Mouse (Mus musculus) limb, embryonic 12.5 days (tissue): ENCODE data around the gene Actr8. TPM values are rescaled to one million over a fixed set of nuclear protein-coding genes. Genes with fewer than 3 reads are reported as not detected.
A peak's percentile ranks its signal among the peaks of the same experiment; 100 is the strongest.

Source experiments
- ATAC-seq: fragments of 200-750 bp; cut with Nextera tagmentation; 2 replicates; pipeline ENCODE4 v1.8.0; 2017; ENCODE audit warnings: low read depth, moderate TSS enrichment; ENCODE audit not compliant: insufficient number of reproducible peaks, insufficient read depth, low FRiP score, low TSS enrichment
- H3K27ac ChIP-seq: fragments of 300-500 bp; sonication (generic); 2 replicates; pipeline ENCODE4 v1.5.1; 2016; ENCODE audit warnings: mild to moderate bottlenecking, moderate library complexity
- H3K27me3 ChIP-seq: fragments of 300-500 bp; sonication (generic); 2 replicates; pipeline ENCODE4 v1.6.1; 2016; ENCODE audit warnings: mild to moderate bottlenecking, moderate library complexity
- H3K36me3 ChIP-seq: fragments of 300-500 bp; sonication (generic); 2 replicates; pipeline ENCODE4 v1.6.1; 2016; ENCODE audit warnings: mild to moderate bottlenecking, moderate library complexity
- H3K4me1 ChIP-seq: fragments of 300-500 bp; sonication (generic); replicated peaks from 2 replicates; pipeline ENCODE4 v1.6.1; 2016
- H3K4me2 ChIP-seq: fragments of 300-500 bp; sonication (generic); 2 replicates; pipeline ENCODE4 v1.6.1; 2016; ENCODE audit warnings: mild to moderate bottlenecking, moderate library complexity
- H3K4me3 ChIP-seq: fragments of 300-500 bp; sonication (generic); replicated peaks from 2 replicates; pipeline ENCODE4 v1.5.1; 2016; ENCODE audit warnings: mild to moderate bottlenecking
- H3K9ac ChIP-seq: fragments of 300-500 bp; sonication (generic); replicated peaks from 2 replicates; pipeline ENCODE4 v1.6.1; 2016; ENCODE audit warnings: mild to moderate bottlenecking, moderate library complexity
- H3K9me3 ChIP-seq: fragments of 300-500 bp; sonication (generic); 2 replicates; pipeline ENCODE4 v1.6.1; 2016; ENCODE audit warnings: mild to moderate bottlenecking, moderate library complexity
- WGBS: fragments of 180-500 bp; shearing (Covaris S2); methylation state at CpG from one replicate; pipeline ENCODE4 v1.1.7; 2016; 5-methylcytosine and 5-hydroxymethylcytosine counted together
- polyA plus RNA-seq: library from polyadenylated mRNA; unstranded; fragments of >200 nt; fragmentation: Nextera tagmentation; extraction: Ambion mirVana; gene quantifications from 2 replicates; pipeline ENCODE4 v1.2.1, GENCODE M21; 2016

The Actr8 gene
- polyA plus RNA-seq, 1 experiment from 2014 or later = 77.4 TPM

DNA sequence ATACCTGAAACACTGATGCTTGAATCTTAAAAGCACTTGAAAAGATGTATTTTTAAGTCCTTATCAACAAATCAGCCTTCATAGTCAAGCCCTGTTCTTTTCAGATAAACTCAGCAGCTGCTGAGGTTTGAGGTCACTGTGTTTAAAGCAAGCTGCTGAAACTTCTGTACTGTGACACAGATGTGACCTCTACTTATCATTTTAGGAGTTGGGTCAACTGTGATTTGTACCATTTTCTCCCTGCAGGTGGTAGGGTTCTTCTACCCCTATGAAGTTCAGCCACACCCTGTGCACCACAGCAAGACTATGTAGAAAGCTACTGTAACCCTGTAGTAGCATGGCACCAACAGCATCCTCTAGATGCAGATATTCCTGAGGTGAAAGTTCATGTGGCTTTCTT, 19.2 kb downstream of the Actr8 start:
- H3K4me3 ChIP-seq = no peak overlapping the region
- no peaks in the 10 kb centered on the region for H3K27me3 ChIP-seq
- no peak overlapping the region for H3K27ac ChIP-seq
- H3K4me1 ChIP-seq = no peaks in the 10 kb centered on the region
- H3K4me2 ChIP-seq = no peak overlapping the region
- H3K36me3 ChIP-seq = peaks cover 63% of the 10 kb centered on the region
- H3K9me3 ChIP-seq = no peaks in the 10 kb centered on the region
- no peak overlapping the region for H3K9ac ChIP-seq
- no peak for ATAC-seq

- ATAC-seq = no peak
- Histone ChIP-seq H3K4me2 (no peak overlapping the region), H3K4me3 (no peak overlapping the region), H3K4me1 (no peaks in the 10 kb centered on the region), H3K9me3 (no peaks in the 10 kb centered on the region), H3K9ac (no peak overlapping the region), H3K36me3 (peaks cover 48% of the 10 kb centered on the region), H3K27me3 (no peaks in the 10 kb centered on the region), H3K27ac (no peak overlapping the region)
- 85% methylated on average over 13 of the region's 13 CpGs for WGBS
Measured at GRCm38 (mm10) chr14:29998747-29999474, 20.8 kb downstream of the Actr8 start.

GRCm38 (mm10) chr14:29999475-29999811, 21.3 kb downstream of the Actr8 start:
- Histone ChIP-seq H3K27me3 (no peaks in the 10 kb centered on the region), H3K9me3 (no peaks in the 10 kb centered on the region), H3K9ac (no peak overlapping the region), H3K27ac (no peak overlapping the region), H3K36me3 (peaks cover 42% of the 10 kb centered on the region), H3K4me2 (no peak overlapping the region), H3K4me1 (no peaks in the 10 kb centered on the region), H3K4me3 (no peak overlapping the region)
- no peak for ATAC-seq
- WGBS = 94% methylated on average over 3 of the region's 3 CpGs

DNA sequence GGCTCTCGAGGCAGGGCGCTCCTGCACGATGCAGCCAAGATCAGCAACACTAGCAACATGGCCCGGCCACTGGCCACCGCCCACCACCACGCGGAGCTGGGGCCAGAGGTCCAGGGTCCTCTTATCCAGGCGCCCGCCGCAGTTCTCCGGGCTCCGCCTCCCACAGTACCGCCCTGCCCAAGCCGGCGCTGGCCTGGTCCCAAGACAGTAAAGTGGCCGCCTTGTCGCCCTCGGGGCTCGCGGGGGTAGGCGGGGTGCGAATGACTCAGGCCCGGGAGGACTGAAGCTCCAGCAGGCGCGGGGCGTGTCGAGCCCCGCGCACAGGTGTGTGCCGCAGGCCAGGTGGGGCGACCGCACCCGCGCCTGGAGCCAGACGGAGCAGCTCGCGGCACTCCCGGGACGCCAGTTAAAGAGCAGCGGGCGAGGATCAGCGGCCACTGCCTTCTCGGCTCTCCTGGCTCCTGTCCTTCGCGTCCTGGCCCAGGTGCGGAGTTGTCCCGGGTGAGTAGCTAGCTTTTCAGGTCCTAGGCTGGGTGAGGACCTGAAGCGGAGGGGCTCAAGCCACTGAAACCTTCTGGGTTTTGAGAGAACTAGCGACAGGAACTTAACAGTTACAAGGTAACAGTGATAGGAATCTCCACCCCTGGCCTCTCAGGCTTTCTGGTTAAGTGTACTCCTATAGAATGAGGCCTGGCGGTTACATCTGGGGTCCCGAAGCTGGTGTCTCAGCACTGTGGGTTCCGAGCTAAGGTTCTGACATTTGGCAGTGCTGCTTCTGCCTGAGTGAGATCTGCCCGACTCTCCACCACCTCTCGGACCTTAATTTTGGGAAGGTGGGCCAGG, 30.8 kb downstream of the Actr8 start, which contains the start of the genes Il17rb and Chdh:
TSS of gene Il17rb (minus strand) at position 164 of the 843 bp plus-strand sequence.
TSS of gene Chdh (plus strand) at position 291 of the 843 bp plus-strand sequence.
- H3K27ac ChIP-seq = no peak within 1 kb of the TSS
- peak within 1 kb of the TSS; percentile 95 for H3K4me2 ChIP-seq
- 10% methylated on average over 54 of the region's 54 CpGs for WGBS
- peaks cover 15% of the 10 kb centered on the region for H3K4me1 ChIP-seq
- 0 out of 2 replicates have a peak, but pooled peaks have one; percentile 50 for ATAC-seq
- no peaks in the 10 kb centered on the region for H3K9me3 ChIP-seq
- H3K27me3 ChIP-seq = peaks cover 45% of the 10 kb centered on the region
- H3K4me3 ChIP-seq = peak within 1 kb of the TSS; percentile 48
- peak within 1 kb of the TSS; percentile 55; the same call in 1 of the 2 replicates for H3K9ac ChIP-seq
- no peaks in the 10 kb centered on the region for H3K36me3 ChIP-seq

GRCm38 (mm10) chr14:30009864-30010560, 31.9 kb downstream of the Actr8 start:
- Histone ChIP-seq H3K4me1 (peaks cover 20% of the 10 kb centered on the region), H3K9ac (no peak overlapping the region), H3K4me2 (no peak overlapping the region), H3K9me3 (no peaks in the 10 kb centered on the region), H3K27ac (no peak overlapping the region), H3K27me3 (peaks cover 45% of the 10 kb centered on the region), H3K4me3 (no peak overlapping the region), H3K36me3 (no peaks in the 10 kb centered on the region)
- no peak for ATAC-seq
- WGBS = 80% methylated on average over 10 of the region's 10 CpGs

- 79% methylated on average over 10 of the region's 10 CpGs for WGBS
- Histone ChIP-seq H3K36me3 (no peaks in the 10 kb centered on the region), H3K27me3 (peaks cover 39% of the 10 kb centered on the region), H3K4me1 (peaks cover 20% of the 10 kb centered on the region), H3K9me3 (no peaks in the 10 kb centered on the region), H3K4me3 (no peak overlapping the region), H3K9ac (no peak overlapping the region), H3K4me2 (no peak overlapping the region), H3K27ac (no peak overlapping the region)
- peak; percentile 32; the same call in 1 of the 2 replicates for ATAC-seq
Measured at GRCm38 (mm10) chr14:30011886-30012560, 33.9 kb downstream of the Actr8 start.

GRCm38 (mm10) chr14:30014487-30014886, 36.4 kb downstream of the Actr8 start:
- peaks cover 10% of the 10 kb centered on the region for H3K4me1 ChIP-seq
- no peak for ATAC-seq
- H3K27me3 ChIP-seq = peaks cover 17% of the 10 kb centered on the region
- WGBS = 49% methylated on average over 10 of the region's 10 CpGs
- no peak overlapping the region for H3K4me2 ChIP-seq
- no peaks in the 10 kb centered on the region for H3K36me3 ChIP-seq
- H3K27ac ChIP-seq = no peak overlapping the region
- no peaks in the 10 kb centered on the region for H3K9me3 ChIP-seq
- no peak overlapping the region for H3K4me3 ChIP-seq
- no peak overlapping the region for H3K9ac ChIP-seq

GRCm38 (mm10) chr14:30015008-30015407, 36.9 kb downstream of the Actr8 start:
- Histone ChIP-seq H3K4me3 (no peak overlapping the region), H3K4me2 (no peak overlapping the region), H3K27ac (no peak overlapping the region), H3K9me3 (no peaks in the 10 kb centered on the region), H3K27me3 (peaks cover 12% of the 10 kb centered on the region), H3K9ac (no peak overlapping the region), H3K36me3 (no peaks in the 10 kb centered on the region), H3K4me1 (peaks cover 12% of the 10 kb centered on the region)
- ATAC-seq = no peak
- 57% methylated on average over 1 of the region's 1 CpGs for WGBS

DNA sequence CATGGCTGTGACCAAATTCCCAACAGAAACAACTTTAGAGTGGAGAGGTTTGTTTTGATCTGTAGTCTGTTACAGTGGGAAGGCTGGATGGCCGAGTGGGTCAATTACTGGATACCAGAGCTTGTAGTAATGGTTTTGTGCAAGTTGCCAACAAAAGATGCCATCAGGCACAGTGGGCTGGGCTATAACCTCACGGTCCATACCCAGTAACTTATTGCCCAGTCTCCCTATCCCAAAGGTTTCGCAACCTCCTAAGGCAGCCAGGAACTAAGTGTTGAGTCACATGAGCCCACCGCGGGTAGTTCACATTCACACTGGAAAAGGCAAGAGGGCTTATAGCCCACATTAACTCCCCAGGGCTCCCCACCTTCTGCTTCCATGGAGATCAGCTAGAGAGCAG, 38.5 kb downstream of the Actr8 start:
- Histone ChIP-seq H3K27me3 (no peaks in the 10 kb centered on the region), H3K4me2 (no peak overlapping the region), H3K9ac (no peak overlapping the region), H3K27ac (no peak overlapping the region), H3K36me3 (no peaks in the 10 kb centered on the region), H3K4me3 (no peak overlapping the region), H3K4me1 (peaks cover 16% of the 10 kb centered on the region), H3K9me3 (no peaks in the 10 kb centered on the region)
- 88% methylated on average over 5 of the region's 5 CpGs for WGBS
- ATAC-seq = no peak

GRCm38 (mm10) chr14:30017794-30018462, 39.8 kb downstream of the Actr8 start:
- Histone ChIP-seq H3K36me3 (no peaks in the 10 kb centered on the region), H3K4me1 (peaks cover 16% of the 10 kb centered on the region), H3K4me2 (no peak overlapping the region), H3K27me3 (no peaks in the 10 kb centered on the region), H3K4me3 (no peak overlapping the region), H3K9ac (no peak overlapping the region), H3K9me3 (no peaks in the 10 kb centered on the region), H3K27ac (no peak overlapping the region)
- ATAC-seq = no peak
- WGBS = 87% methylated on average over 8 of the region's 8 CpGs
